14 mouse cellular contexts compared by ENCODE assay signal in genomic region chr6:42790247-42790948, GRCm38 (mm10). TPM values are rescaled to one million over a fixed set of nuclear protein-coding genes. Genes with fewer than 3 reads are reported as not detected.
A peak's percentile ranks its signal among the peaks of the same experiment; 100 is the strongest.
DNase-seq lines count a peak whose midpoint lies in the region; ATAC-seq and TF ChIP-seq lines count a peak whose summit lies in the region.
"Had no signal": no experiment of that assay in that cellular context is flagged by ENCODE, and none has a peak within 500 bp of the region (broad histone marks: within the 10 kb centered on the region; RNA-seq: fewer than 3 reads in every experiment).

No protein-coding gene starts in this region.

- no peak for TF ChIP-seq EP300 in heart, adult 2 months (IDR thresholded peaks at IDR 0.05; ENCODE audit: insufficient read depth, low read depth, low read length)

- no peak overlapping the region for H3K9ac ChIP-seq in heart, adult 2 months (ENCODE audit: low read depth, low read length)
- no peak overlapping the region for H3K9ac ChIP-seq in forebrain, postnatal 0 days
- no peak overlapping the region for H3K9ac ChIP-seq in midbrain, embryonic 13.5 days (replicated peaks)
- H3K9ac ChIP-seq: liver, embryonic 15.5 days had no signal

- no peak for TF ChIP-seq POLR2A in heart, adult 2 months (IDR thresholded peaks at IDR 0.05; ENCODE audit: insufficient read depth, low read depth, low read length)

- no peak overlapping the region for H3K4me3 ChIP-seq in heart, adult 2 months
- no peak overlapping the region for H3K4me3 ChIP-seq in heart, embryonic 10.5 days
- no peak overlapping the region for H3K4me3 ChIP-seq in forebrain, postnatal 0 days (ENCODE audit: low read depth, low read length)
- no peak overlapping the region for H3K4me3 ChIP-seq in midbrain, embryonic 13.5 days (replicated peaks)
- H3K4me3 ChIP-seq: liver, embryonic 15.5 days had no signal

- 43% methylated on average over 4 of the region's 4 CpGs for WGBS in heart, adult 2 months
- 44% methylated on average over 4 of the region's 4 CpGs for WGBS in heart, embryonic 10.5 days
- 52% methylated on average over 4 of the region's 4 CpGs for WGBS in forebrain, postnatal 0 days
- 47% methylated on average over 4 of the region's 4 CpGs for WGBS in midbrain, embryonic 13.5 days

- no peaks in the 10 kb centered on the region for H3K79me2 ChIP-seq in heart, adult 2 months (replicated peaks; ENCODE audit: control insufficient read depth, insufficient read depth, low read length)

- no peaks in the 10 kb centered on the region for H3K9me3 ChIP-seq in heart, embryonic 10.5 days
- H3K9me3 ChIP-seq in forebrain, postnatal 0 days (ENCODE audit: low read length), result no peaks in the 10 kb centered on the region
- no peaks in the 10 kb centered on the region for H3K9me3 ChIP-seq in midbrain, embryonic 13.5 days
- H3K9me3 ChIP-seq: liver, embryonic 15.5 days had no signal

- peak; percentile 31 for TF ChIP-seq CTCF in heart, adult 2 months (IDR thresholded peaks at IDR 0.05)
- 0 out of 2 replicates have a peak, but pooled peaks have one; percentile 16 for TF ChIP-seq CTCF in forebrain, postnatal 0 days (IDR thresholded peaks at IDR 0.05; ENCODE audit: low read depth)

- H3K36me3 ChIP-seq in heart, adult 2 months (ENCODE audit: control insufficient read depth, insufficient read depth, low read length), result no peaks in the 10 kb centered on the region
- no peaks in the 10 kb centered on the region for H3K36me3 ChIP-seq in heart, embryonic 10.5 days
- no peaks in the 10 kb centered on the region for H3K36me3 ChIP-seq in forebrain, postnatal 0 days (ENCODE audit: insufficient read depth)
- H3K36me3 ChIP-seq in midbrain, embryonic 13.5 days, result no peaks in the 10 kb centered on the region
- H3K36me3 ChIP-seq: liver, embryonic 15.5 days had no signal

- DNase-seq in heart, adult 2 months, result no peak
- no peak for DNase-seq in heart, embryonic 10.5 days (ENCODE audit: low spot score)
- peak; percentile 7 for DNase-seq in ES-CJ7 (ENCODE audit: low read depth, low spot score)
- DNase-seq in forebrain, postnatal 0 days, result peak; percentile 8
- DNase-seq in spleen, adult 18-20 months, result no peak
- no peak for DNase-seq in adipocyte (ENCODE audit: low spot score)
- no peak for DNase-seq in right cerebral cortex, postnatal 36 days (ENCODE audit: low spot score in 2 of 2)
- DNase-seq: cerebellum, postnatal 25 days; heart, postnatal 4 days; thymus, postnatal 4 days had no signal

- H3K4me2 ChIP-seq in forebrain, postnatal 0 days (ENCODE audit: low read depth), result no peak overlapping the region
- H3K4me2 ChIP-seq in midbrain, embryonic 13.5 days (replicated peaks), result no peak overlapping the region
- H3K4me2 ChIP-seq: liver, embryonic 15.5 days had no signal

- intact Hi-C loops in heart, adult 2 months (cut with DNase I), result no loop called here

- ATAC-seq in forebrain, postnatal 0 days, result peak; percentile 36
- ATAC-seq in midbrain, embryonic 13.5 days, result peak; percentile 70; the same call in 1 of the 2 replicates

- H3K27ac ChIP-seq in heart, adult 2 months, result no peak overlapping the region
- no peak overlapping the region for H3K27ac ChIP-seq in heart, embryonic 10.5 days
- H3K27ac ChIP-seq in forebrain, postnatal 0 days (ENCODE audit: low read depth, low read length), result peak overlapping the region; percentile 72
- H3K27ac ChIP-seq in midbrain, embryonic 13.5 days, result peak overlapping the region; percentile 56; the same call in 1 of the 2 replicates
- H3K27ac ChIP-seq: liver, embryonic 15.5 days had no signal

- no peaks in the 10 kb centered on the region for H3K4me1 ChIP-seq in heart, adult 2 months (ENCODE audit: control insufficient read depth, insufficient read depth, low read length)
- H3K4me1 ChIP-seq in heart, embryonic 10.5 days, result no peaks in the 10 kb centered on the region
- no peaks in the 10 kb centered on the region for H3K4me1 ChIP-seq in forebrain, postnatal 0 days (ENCODE audit: insufficient read depth)
- H3K4me1 ChIP-seq in midbrain, embryonic 13.5 days (replicated peaks), result no peaks in the 10 kb centered on the region
- H3K4me1 ChIP-seq: liver, embryonic 15.5 days had no signal

- no peaks in the 10 kb centered on the region for H3K27me3 ChIP-seq in heart, adult 2 months (ENCODE audit: control insufficient read depth, insufficient read depth, low read length)
- no peaks in the 10 kb centered on the region for H3K27me3 ChIP-seq in heart, embryonic 10.5 days (ENCODE audit: insufficient read depth, poor library complexity, severe bottlenecking)
- H3K27me3 ChIP-seq in forebrain, postnatal 0 days (ENCODE audit: insufficient read depth, low read length), result no peaks in the 10 kb centered on the region
- H3K27me3 ChIP-seq in midbrain, embryonic 13.5 days, result no peaks in the 10 kb centered on the region
- H3K27me3 ChIP-seq: liver, embryonic 15.5 days had no signal

RNA-seq across cellular contexts. Expression of gene Olfr452, which starts 5.5 kb away (rescaled TPM):
- total RNA-seq in heart, adult 2 months (2021), result not detected
- polyA plus RNA-seq in heart, adult 2 months (2012; rRNA removed), result not detected in 2 replicates
- polyA plus RNA-seq in heart, embryonic 10.5 days (2016; fragmentation: Nextera tagmentation; extraction: Ambion mirVana), result not detected in 2 replicates
- not detected in 2 replicates for total RNA-seq in forebrain, postnatal 0 days (2014; rRNA removed)
- polyA plus RNA-seq in forebrain, postnatal 0 days (2015; fragmentation: Nextera tagmentation; extraction: Ambion mirVana), result not detected in 2 replicates
- polyA plus RNA-seq in midbrain, embryonic 13.5 days (2015; fragmentation: Nextera tagmentation; extraction: Ambion mirVana), result not detected in 2 replicates
- total RNA-seq: heart, adult 8-10 months; heart, postnatal 4 days; left cerebral cortex, postnatal 25 days had no signal
- polyA plus RNA-seq: liver, embryonic 15.5 days had no signal

RNA-seq across cellular contexts. Expression of gene Olfr450, which starts 21.3 kb away (rescaled TPM):
- total RNA-seq in heart, adult 2 months (2021), result not detected
- polyA plus RNA-seq in heart, adult 2 months (2012; rRNA removed), result not detected in 2 replicates
- not detected in 2 replicates for polyA plus RNA-seq in heart, embryonic 10.5 days (2016; fragmentation: Nextera tagmentation; extraction: Ambion mirVana)
- total RNA-seq in forebrain, postnatal 0 days (2014; rRNA removed), result not detected in 2 replicates
- not detected in 2 replicates for polyA plus RNA-seq in forebrain, postnatal 0 days (2015; fragmentation: Nextera tagmentation; extraction: Ambion mirVana)
- not detected in 2 replicates for polyA plus RNA-seq in midbrain, embryonic 13.5 days (2015; fragmentation: Nextera tagmentation; extraction: Ambion mirVana)
- total RNA-seq: heart, adult 8-10 months; heart, postnatal 4 days; left cerebral cortex, postnatal 25 days had no signal
- polyA plus RNA-seq: liver, embryonic 15.5 days had no signal

RNA-seq across cellular contexts. Expression of gene Olfr38, which starts 34.2 kb away (rescaled TPM):
- total RNA-seq in heart, adult 2 months (2021), result not detected
- not detected in 2 replicates for polyA plus RNA-seq in heart, adult 2 months (2012; rRNA removed)
- polyA plus RNA-seq in heart, embryonic 10.5 days (2016; fragmentation: Nextera tagmentation; extraction: Ambion mirVana), result not detected in 2 replicates
- not detected in 2 replicates for total RNA-seq in forebrain, postnatal 0 days (2014; rRNA removed)
- polyA plus RNA-seq in forebrain, postnatal 0 days (2015; fragmentation: Nextera tagmentation; extraction: Ambion mirVana), result not detected in 2 replicates
- polyA plus RNA-seq in midbrain, embryonic 13.5 days (2015; fragmentation: Nextera tagmentation; extraction: Ambion mirVana), result not detected in 2 replicates
- total RNA-seq: heart, adult 8-10 months; heart, postnatal 4 days; left cerebral cortex, postnatal 25 days had no signal
- polyA plus RNA-seq: liver, embryonic 15.5 days had no signal

RNA-seq across cellular contexts. Expression of gene Olfr449, which starts 43.8 kb away (rescaled TPM):
- total RNA-seq in heart, adult 2 months (2021), result not detected
- not detected in 2 replicates for polyA plus RNA-seq in heart, adult 2 months (2012; rRNA removed)
- polyA plus RNA-seq in heart, embryonic 10.5 days (2016; fragmentation: Nextera tagmentation; extraction: Ambion mirVana), result not detected in 2 replicates
- not detected in 2 replicates for total RNA-seq in forebrain, postnatal 0 days (2014; rRNA removed)
- not detected in 2 replicates for polyA plus RNA-seq in forebrain, postnatal 0 days (2015; fragmentation: Nextera tagmentation; extraction: Ambion mirVana)
- not detected in 2 replicates for polyA plus RNA-seq in midbrain, embryonic 13.5 days (2015; fragmentation: Nextera tagmentation; extraction: Ambion mirVana)
- total RNA-seq: heart, adult 8-10 months; heart, postnatal 4 days; left cerebral cortex, postnatal 25 days had no signal
- polyA plus RNA-seq: liver, embryonic 15.5 days had no signal

RNA-seq across cellular contexts. Expression of gene Olfr453, which starts 51.2 kb away (rescaled TPM):
- total RNA-seq in heart, adult 2 months (2021), result not detected
- polyA plus RNA-seq in heart, adult 2 months (2012; rRNA removed), result not detected in 2 replicates
- not detected in 2 replicates for polyA plus RNA-seq in heart, embryonic 10.5 days (2016; fragmentation: Nextera tagmentation; extraction: Ambion mirVana)
- not detected in 2 replicates for total RNA-seq in forebrain, postnatal 0 days (2014; rRNA removed)
- polyA plus RNA-seq in forebrain, postnatal 0 days (2015; fragmentation: Nextera tagmentation; extraction: Ambion mirVana), result not detected in 2 replicates
- not detected in 2 replicates for polyA plus RNA-seq in midbrain, embryonic 13.5 days (2015; fragmentation: Nextera tagmentation; extraction: Ambion mirVana)
- total RNA-seq: heart, adult 8-10 months; heart, postnatal 4 days; left cerebral cortex, postnatal 25 days had no signal
- polyA plus RNA-seq: liver, embryonic 15.5 days had no signal

Comparison
In these comparisons a context has a peak if more than half of its experiments do, and no peak if none do; other contexts are left out.
1. DNase-seq: peak in ES-CJ7 (single experiment) and forebrain, postnatal 0 days (single experiment); none in heart, adult 2 months (0 of 2), heart, embryonic 10.5 days (single experiment), spleen, adult 18-20 months (0 of 2), adipocyte (single experiment) and right cerebral cortex, postnatal 36 days (0 of 2).
2. H3K27ac ChIP-seq: peak in forebrain, postnatal 0 days (single experiment) and midbrain, embryonic 13.5 days (single experiment); none in heart, adult 2 months (single experiment) and heart, embryonic 10.5 days (single experiment).